Mouse (Mus musculus) midbrain, embryonic 14.5 days (tissue): Measurements from ENCODE around the gene Gm49394. TPM values are rescaled to one million over a fixed set of nuclear protein-coding genes. Genes with fewer than 3 reads are reported as not detected.
A peak's percentile ranks its signal among the peaks of the same experiment; 100 is the strongest.

Experiments used
- ATAC-seq: fragments of 200-750 bp; cut with Nextera tagmentation; 2 replicates; pipeline ENCODE4 v1.8.0; 2017; ENCODE audit warnings: moderate number of reproducible peaks, moderate library complexity; ENCODE audit not compliant: low FRiP score, low TSS enrichment
- DNase-seq: peaks from one replicate; pipeline ENCODE4 v3.0.0-alpha.2; 2015
- H3K27ac ChIP-seq: fragments of 300-500 bp; sonication (generic); replicated peaks from 2 replicates; pipeline ENCODE4 v1.5.1; 2014; ENCODE audit warnings: mild to moderate bottlenecking, low read depth, low read length, moderate library complexity
- H3K27me3 ChIP-seq: fragments of 300-500 bp; sonication (generic); 2 replicates; pipeline ENCODE4 v1.6.1; 2014; ENCODE audit warnings: low read length, control low read depth, mixed read lengths; ENCODE audit not compliant: control insufficient read depth, insufficient read depth
- H3K36me3 ChIP-seq: fragments of 300-500 bp; sonication (generic); 2 replicates; pipeline ENCODE4 v1.6.1; 2014; ENCODE audit warnings: low read length, control low read depth; ENCODE audit not compliant: control insufficient read depth, insufficient read depth
- H3K4me1 ChIP-seq: fragments of 300-500 bp; sonication (generic); 2 replicates; pipeline ENCODE4 v1.6.1; 2014; ENCODE audit warnings: mild to moderate bottlenecking, antibody characterized with exemption, low read length, control low read depth; ENCODE audit not compliant: control insufficient read depth, insufficient read depth
- H3K4me2 ChIP-seq: fragments of 300-500 bp; sonication (generic); 2 replicates; pipeline ENCODE4 v1.6.1; 2014; ENCODE audit warnings: mild to moderate bottlenecking, low read length, moderate library complexity
- H3K4me3 ChIP-seq: fragments of 300-500 bp; sonication (generic); replicated peaks from 2 replicates; pipeline ENCODE4 v1.5.1; 2014; ENCODE audit warnings: low read depth, low read length
- H3K9ac ChIP-seq: fragments of 300-500 bp; sonication (generic); replicated peaks from 2 replicates; pipeline ENCODE4 v1.6.1; 2014; ENCODE audit warnings: mild to moderate bottlenecking, low read length, moderate library complexity
- H3K9me3 ChIP-seq: fragments of 300-500 bp; sonication (generic); 2 replicates; pipeline ENCODE4 v1.6.1; 2016; ENCODE audit warnings: low read length, control low read depth, mixed read lengths; ENCODE audit not compliant: control insufficient read depth
- WGBS: fragments of 180-500 bp; shearing (Covaris S2); extraction: QIAGEN DNeasy Blood & Tissue Kit; methylation state at CpG from one replicate; pipeline ENCODE4 v1.1.7; 2014; 5-methylcytosine and 5-hydroxymethylcytosine counted together
- polyA plus RNA-seq: library from polyadenylated mRNA; unstranded; fragments of >200 nt; fragmentation: Nextera tagmentation; extraction: Ambion mirVana; gene quantifications from 2 replicates; pipeline ENCODE4 v1.2.1, GENCODE M21; 2014

Gene Gm49394
- polyA plus RNA-seq, 1 experiment from 2014 or later, result not detected

- H3K9me3 ChIP-seq, result no peaks in the 10 kb centered on the region
- 24% methylated on average over 4 of the region's 4 CpGs for WGBS
- H3K27me3 ChIP-seq, result peaks cover 78% of the 10 kb centered on the region
- DNase-seq, result no peak
- no peak overlapping the region for H3K4me3 ChIP-seq
- no peaks in the 10 kb centered on the region for H3K36me3 ChIP-seq
- ATAC-seq, result no peak
- H3K4me2 ChIP-seq, result no peak overlapping the region
- no peak overlapping the region for H3K9ac ChIP-seq
- no peak overlapping the region for H3K27ac ChIP-seq
- H3K4me1 ChIP-seq, result peaks cover 8% of the 10 kb centered on the region; the same call in 1 of the 2 replicates
These were observed 13.7 kb downstream of the Gm49394 start for GRCm38 (mm10) chr7:142656055-142656454.

GRCm38 (mm10) chr7:142655633-142656032 is 14.1 kb downstream of the Gm49394 start:
- H3K27me3 ChIP-seq, result peaks cover 73% of the 10 kb centered on the region
- H3K4me2 ChIP-seq, result no peak overlapping the region
- peaks cover 7% of the 10 kb centered on the region; the same call in 1 of the 2 replicates for H3K4me1 ChIP-seq
- ATAC-seq (no peak), DNase-seq (no peak)
- H3K27ac ChIP-seq, result no peak overlapping the region
- WGBS, result 3% methylated on average over 11 of the region's 11 CpGs
- no peak overlapping the region for H3K4me3 ChIP-seq
- no peaks in the 10 kb centered on the region for H3K36me3 ChIP-seq
- H3K9ac ChIP-seq, result no peak overlapping the region
- H3K9me3 ChIP-seq, result no peaks in the 10 kb centered on the region

- peaks cover 54% of the 10 kb centered on the region for H3K27me3 ChIP-seq
- 3% methylated on average over 18 of the region's 18 CpGs for WGBS
- H3K9me3 ChIP-seq, result no peaks in the 10 kb centered on the region
- H3K36me3 ChIP-seq, result no peaks in the 10 kb centered on the region
- H3K27ac ChIP-seq, result no peak overlapping the region
- no peak overlapping the region for H3K4me2 ChIP-seq
- no peak overlapping the region for H3K4me3 ChIP-seq
- ATAC-seq (no peak), DNase-seq (peak; percentile 13)
- H3K9ac ChIP-seq, result no peak overlapping the region
- peaks cover 2% of the 10 kb centered on the region; the same call in 1 of the 2 replicates for H3K4me1 ChIP-seq
These were observed 16.0 kb downstream of the Gm49394 start for GRCm38 (mm10) chr7:142653726-142654125.

GRCm38 (mm10) chr7:142646676-142647075 is 23.1 kb downstream of the Gm49394 start:
- no peak overlapping the region for H3K4me2 ChIP-seq
- 40% methylated on average over 6 of the region's 6 CpGs for WGBS
- ATAC-seq (no peak), DNase-seq (no peak)
- no peak overlapping the region for H3K9ac ChIP-seq
- H3K4me3 ChIP-seq, result no peak overlapping the region
- H3K27ac ChIP-seq, result no peak overlapping the region
- H3K4me1 ChIP-seq, result no peaks in the 10 kb centered on the region
- H3K9me3 ChIP-seq, result no peaks in the 10 kb centered on the region
- H3K36me3 ChIP-seq, result no peaks in the 10 kb centered on the region
- H3K27me3 ChIP-seq, result no peaks in the 10 kb centered on the region

GRCm38 (mm10) chr7:142645045-142645444 is 24.7 kb downstream of the Gm49394 start:
- Histone ChIP-seq H3K4me2 (no peak overlapping the region), H3K4me1 (no peaks in the 10 kb centered on the region), H3K27ac (no peak overlapping the region), H3K9me3 (no peaks in the 10 kb centered on the region), H3K36me3 (no peaks in the 10 kb centered on the region), H3K9ac (no peak overlapping the region), H3K27me3 (no peaks in the 10 kb centered on the region), H3K4me3 (no peak overlapping the region)
- ATAC-seq (no peak), DNase-seq (no peak)
- WGBS, result 61% methylated on average over 5 of the region's 5 CpGs

GRCm38 (mm10) chr7:142636178-142636577 is 33.6 kb downstream of the Gm49394 start:
- no peaks in the 10 kb centered on the region for H3K27me3 ChIP-seq
- no peaks in the 10 kb centered on the region for H3K36me3 ChIP-seq
- H3K27ac ChIP-seq, result no peak overlapping the region
- H3K4me1 ChIP-seq, result 0 out of 2 replicates have a peak, but pooled peaks cover 3% of the 10 kb centered on the region
- H3K9me3 ChIP-seq, result no peaks in the 10 kb centered on the region
- no peak overlapping the region for H3K9ac ChIP-seq
- no peak for ATAC-seq
- DNase-seq, result no peak
- H3K4me3 ChIP-seq, result no peak overlapping the region
- H3K4me2 ChIP-seq, result no peak overlapping the region

GRCm38 (mm10) chr7:142630691-142631090 is 39.1 kb downstream of the Gm49394 start:
- 88% methylated on average over 10 of the region's 10 CpGs for WGBS
- ATAC-seq, result no peak
- H3K4me1 ChIP-seq, result no peaks in the 10 kb centered on the region
- H3K4me3 ChIP-seq, result no peak overlapping the region
- H3K9me3 ChIP-seq, result no peaks in the 10 kb centered on the region
- H3K27ac ChIP-seq, result no peak overlapping the region
- H3K36me3 ChIP-seq, result no peaks in the 10 kb centered on the region
- H3K4me2 ChIP-seq, result no peak overlapping the region
- no peak for DNase-seq
- no peak overlapping the region for H3K9ac ChIP-seq
- no peaks in the 10 kb centered on the region for H3K27me3 ChIP-seq

- H3K27me3 ChIP-seq, result no peaks in the 10 kb centered on the region
- no peak overlapping the region for H3K27ac ChIP-seq
- no peak overlapping the region for H3K4me3 ChIP-seq
- ATAC-seq (no peak), DNase-seq (no peak)
- H3K4me1 ChIP-seq, result no peaks in the 10 kb centered on the region
- no peak overlapping the region for H3K9ac ChIP-seq
- H3K9me3 ChIP-seq, result no peaks in the 10 kb centered on the region
- H3K36me3 ChIP-seq, result no peaks in the 10 kb centered on the region
- 82% methylated on average over 6 of the region's 6 CpGs for WGBS
- no peak overlapping the region for H3K4me2 ChIP-seq
These were observed 39.9 kb downstream of the Gm49394 start for GRCm38 (mm10) chr7:142629806-142630205.

GRCm38 (mm10) chr7:142622180-142622579 is 47.6 kb downstream of the Gm49394 start:
- H3K9me3 ChIP-seq, result no peaks in the 10 kb centered on the region
- WGBS, result 76% methylated on average over 4 of the region's 4 CpGs
- H3K27me3 ChIP-seq, result no peaks in the 10 kb centered on the region
- no peak overlapping the region for H3K4me3 ChIP-seq
- H3K4me1 ChIP-seq, result no peaks in the 10 kb centered on the region
- no peak overlapping the region for H3K4me2 ChIP-seq
- no peak overlapping the region for H3K27ac ChIP-seq
- ATAC-seq, result no peak
- DNase-seq, result no peak
- H3K9ac ChIP-seq, result no peak overlapping the region
- H3K36me3 ChIP-seq, result no peaks in the 10 kb centered on the region
